Mouse (Mus musculus): ENCODE measurements at regions not wholly inside any gene's neighbourhood (a gene's known extent, or its start where the extent isn't known, plus 50 kb on each side); places are given as distances from the start of the nearest gene placed in this dataset.

- DNase-seq, result no peak
Measured at GRCm38 (mm10) chr11:56932766-56933165, 78.4 kb upstream of the Gria1 start.

- no peak for DNase-seq
Measured at GRCm38 (mm10) chr11:56952357-56952756, 58.8 kb upstream of the Gria1 start.

DNA sequence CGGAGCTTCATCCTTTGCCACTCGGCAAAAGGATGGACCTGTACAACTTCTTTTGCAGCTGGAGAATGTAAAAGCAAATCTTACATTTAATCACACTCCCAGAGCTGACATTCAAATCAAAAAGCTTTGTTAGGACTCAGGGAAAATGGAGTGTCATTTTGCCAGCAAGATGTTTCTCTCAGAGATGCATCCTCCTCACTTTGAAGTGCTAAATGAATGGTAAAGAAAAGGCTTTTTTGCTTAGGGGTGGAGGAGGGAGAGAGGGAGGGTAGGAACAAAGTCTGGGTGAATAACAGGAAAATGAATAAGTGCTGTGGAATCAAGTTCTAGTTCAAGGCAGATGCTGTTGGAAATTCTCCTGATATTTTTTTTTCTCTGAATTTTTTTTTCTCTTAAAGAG is 53.4 kb upstream of the Gria1 start:
- no peak for DNase-seq

Measured in cerebellum, adult 8-10 months (tissue).